Mouse (Mus musculus) adipocyte (in vitro differentiated cells): ENCODE data around the gene Acot1.
"Not testable (repeated sequence)": the region's sequence is repeated elsewhere in the genome, so short reads cannot be mapped to it uniquely, and the experiment has no call there.

Source experiments
- DNase-seq: peaks from one replicate; pipeline ENCODE4 v3.0.0-alpha.2; 2016; ENCODE audit warnings: low spot score

Gene Acot1

DNA sequence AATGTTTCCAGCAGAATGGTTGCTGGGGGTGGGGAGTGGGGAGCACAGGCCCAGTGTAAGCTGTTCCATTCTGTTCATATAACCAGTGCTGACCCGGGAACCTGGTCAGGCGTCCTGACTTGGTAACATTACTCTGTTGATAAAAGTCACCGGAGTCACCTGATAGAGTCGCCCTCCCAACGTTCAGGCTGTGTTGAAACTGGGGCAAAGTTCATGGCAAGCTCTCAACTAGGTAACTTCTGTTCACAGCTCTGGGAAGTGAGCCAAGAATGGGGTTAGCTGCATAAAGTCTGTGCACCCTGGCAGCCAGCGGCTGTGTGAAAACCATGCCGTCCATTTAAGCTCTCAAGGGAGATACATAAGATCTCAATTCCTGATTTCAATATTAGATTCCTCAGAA lies 11.2 kb downstream of the Acot1 start:
- peak; percentile 81 for DNase-seq

DNA sequence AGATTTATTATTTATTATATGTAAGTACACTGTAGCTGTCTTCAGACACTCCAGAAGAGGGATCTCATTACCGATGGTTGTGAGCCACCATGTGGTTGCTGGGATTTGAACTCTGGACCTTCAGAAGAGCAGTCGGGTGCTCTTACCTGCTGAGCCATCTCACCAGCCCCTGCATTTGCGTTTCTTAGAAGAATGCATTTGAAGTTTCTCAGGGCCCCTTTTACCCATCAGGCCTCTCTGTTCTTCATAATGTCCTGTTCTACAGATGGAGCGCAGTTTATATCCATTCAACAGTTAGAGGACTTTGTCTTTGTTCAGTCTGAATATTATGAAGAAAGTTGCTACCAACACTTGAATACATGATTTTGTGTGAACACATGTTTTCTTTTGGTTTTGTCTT lies 13.0 kb downstream of the Acot1 start:
- not testable (repeated sequence) for DNase-seq

DNA sequence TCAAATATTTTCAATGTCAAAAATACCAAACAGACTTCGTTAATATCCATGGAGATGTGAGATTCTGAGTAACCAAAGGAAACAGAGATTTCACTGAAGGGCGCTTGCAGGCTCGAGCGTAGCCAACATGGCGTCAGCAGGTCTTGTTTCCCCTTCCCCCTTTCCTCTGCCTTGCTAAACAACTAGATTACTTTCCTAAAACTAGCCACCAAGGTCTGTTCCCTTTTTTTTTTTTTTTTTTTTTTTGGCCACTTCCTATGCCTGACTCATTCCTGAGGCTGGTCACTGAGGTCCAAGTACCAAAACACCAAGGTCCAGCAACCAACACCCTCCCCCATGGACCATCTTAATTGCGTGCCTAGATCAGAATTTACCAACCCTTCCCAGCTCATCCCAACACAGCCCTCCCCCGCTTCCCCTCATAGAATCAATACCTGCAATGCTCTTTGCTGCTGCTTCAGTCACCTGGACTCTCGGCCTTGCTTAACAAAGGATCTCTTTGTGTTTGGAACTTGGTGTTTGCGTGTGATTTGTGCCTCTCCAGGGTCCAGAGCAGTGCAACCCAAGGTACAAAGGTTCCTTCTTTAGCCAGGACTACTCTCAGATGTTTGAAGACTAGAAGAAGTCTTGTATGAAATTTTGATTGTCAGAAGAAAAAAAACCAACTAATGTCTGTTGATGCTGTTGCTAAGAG lies 13.9 kb downstream of the Acot1 start:
- no peak for DNase-seq

DNA sequence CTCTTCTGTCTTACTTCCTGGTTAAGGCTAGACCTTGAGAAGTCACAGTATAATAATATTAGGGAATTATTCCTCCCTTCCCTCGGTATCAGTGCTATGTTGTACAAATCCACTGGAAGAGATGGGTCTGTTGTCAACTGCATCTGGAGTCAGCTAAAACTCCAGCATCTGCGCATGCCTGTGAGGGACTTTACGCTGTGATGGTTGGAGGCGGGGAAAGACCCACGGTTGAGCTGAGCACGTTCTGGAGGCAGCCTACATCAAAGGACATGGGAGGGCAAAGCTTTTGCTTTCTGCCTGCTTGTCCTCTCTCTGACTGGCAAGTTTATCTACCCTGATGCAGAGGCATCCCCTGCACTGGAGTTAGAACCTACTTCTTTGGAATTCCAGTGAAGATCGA lies 16.6 kb downstream of the Acot1 start:
- DNase-seq = no peak

DNA sequence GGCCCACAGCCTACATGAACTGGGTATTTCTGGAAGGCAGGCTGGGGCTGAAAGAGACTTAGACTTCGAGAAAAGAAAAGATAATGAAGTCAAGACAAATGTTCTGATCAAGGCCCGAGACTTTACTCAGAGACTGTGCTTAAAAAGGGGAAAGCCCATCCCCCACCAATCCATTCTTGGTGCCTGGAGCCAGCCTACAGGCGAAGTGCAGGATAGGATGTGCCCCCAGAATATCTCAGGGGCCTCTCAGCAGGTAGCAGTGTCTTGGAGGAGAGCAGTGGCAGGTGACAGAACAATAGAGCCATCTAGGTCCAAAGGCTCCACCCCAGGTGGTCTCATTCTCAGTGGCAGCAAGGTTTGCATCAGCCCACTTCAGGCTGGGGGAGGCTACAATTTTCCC lies 19.0 kb downstream of the Acot1 start:
- not testable (repeated sequence) for DNase-seq

DNA sequence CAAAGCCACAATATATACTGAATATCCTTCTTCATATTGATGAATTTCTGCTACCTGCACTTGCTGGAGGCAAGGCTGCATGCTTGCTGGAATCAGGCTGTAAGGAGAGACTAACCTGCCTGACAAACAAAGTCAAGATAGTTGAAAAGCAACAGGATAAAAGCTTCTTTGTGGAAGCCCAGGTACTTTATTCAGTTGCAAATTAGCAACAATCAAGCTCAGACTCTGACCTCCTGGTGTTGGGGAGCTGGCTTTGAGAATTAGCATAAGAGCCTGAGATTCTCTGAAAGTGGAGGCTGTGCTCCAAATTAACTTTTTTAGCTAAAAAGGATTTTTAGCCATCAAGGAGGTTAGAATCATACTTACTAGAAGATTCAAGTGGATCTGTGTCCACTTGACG lies 19.8 kb downstream of the Acot1 start:
- not testable (repeated sequence) for DNase-seq

DNA sequence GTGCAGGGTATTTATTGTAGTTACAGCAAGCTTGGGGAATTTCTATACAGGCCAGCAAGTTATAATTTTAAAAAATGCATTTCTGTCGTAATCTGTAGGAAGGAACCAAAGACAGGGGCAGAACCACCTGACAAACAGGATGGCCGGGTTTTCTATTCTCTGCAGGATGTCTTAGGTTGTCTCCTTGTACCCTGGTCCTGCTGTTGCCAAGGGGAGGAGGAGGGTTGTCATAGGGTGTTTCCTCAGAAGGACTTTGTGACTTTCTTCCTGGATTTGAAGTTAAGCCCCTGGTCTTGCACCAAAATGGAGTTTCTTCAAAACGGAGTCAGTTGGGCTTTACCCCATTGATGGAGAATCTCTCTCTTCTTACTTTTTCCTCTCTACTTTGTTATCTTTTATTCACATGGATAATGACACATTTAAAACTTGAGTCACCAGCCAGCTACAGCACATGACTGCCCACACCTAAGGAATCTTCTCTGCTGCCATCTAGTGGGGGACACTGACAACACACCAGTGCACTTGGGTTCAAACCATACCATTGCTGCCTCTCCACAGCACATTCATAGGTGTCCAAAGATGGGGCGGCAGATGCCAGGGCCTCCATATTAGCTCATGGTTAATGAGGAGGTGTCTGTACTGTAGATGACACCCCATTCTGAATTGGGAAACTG lies 21.5 kb downstream of the Acot1 start:
- DNase-seq = peak; percentile 85

DNA sequence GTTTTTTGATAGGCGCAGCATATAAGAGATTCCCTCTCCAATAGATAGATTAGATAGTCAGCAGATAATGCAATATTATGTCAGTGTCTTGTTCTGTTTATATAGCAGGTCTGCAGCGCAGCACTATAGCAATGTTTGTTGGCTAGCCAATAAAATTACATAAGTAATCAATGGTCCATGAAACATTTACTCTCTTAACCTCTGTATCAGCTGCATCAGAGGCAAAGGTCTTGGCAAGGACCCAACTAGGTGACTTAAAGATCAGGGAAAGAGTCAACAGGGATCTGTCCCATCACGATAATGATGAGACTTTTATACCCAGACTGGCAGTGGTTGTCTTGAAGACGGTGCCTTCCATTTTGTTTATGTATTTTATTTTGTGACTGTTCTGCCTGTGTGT lies 23.6 kb downstream of the Acot1 start:
- DNase-seq = no peak

DNA sequence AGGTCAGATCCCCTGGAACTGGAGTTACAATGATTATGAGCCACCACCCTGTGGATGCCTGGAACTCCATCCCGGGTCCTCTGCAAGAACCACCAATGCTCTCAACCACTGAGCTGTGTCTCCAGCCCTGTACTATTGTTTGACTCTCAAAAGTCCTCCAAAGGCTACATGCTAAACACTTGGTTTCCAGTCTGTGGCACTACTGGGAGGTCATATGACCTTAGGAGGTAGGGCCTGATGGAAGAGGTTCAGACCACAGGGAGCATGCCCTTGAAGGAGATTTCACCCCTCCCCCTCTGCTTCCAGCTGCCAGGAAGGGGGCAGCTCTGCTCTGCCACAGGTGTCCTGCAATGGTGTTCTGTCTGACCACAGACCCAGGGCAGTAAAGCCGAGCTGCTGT lies 24.0 kb downstream of the Acot1 start:
- DNase-seq = not testable (repeated sequence)

DNA sequence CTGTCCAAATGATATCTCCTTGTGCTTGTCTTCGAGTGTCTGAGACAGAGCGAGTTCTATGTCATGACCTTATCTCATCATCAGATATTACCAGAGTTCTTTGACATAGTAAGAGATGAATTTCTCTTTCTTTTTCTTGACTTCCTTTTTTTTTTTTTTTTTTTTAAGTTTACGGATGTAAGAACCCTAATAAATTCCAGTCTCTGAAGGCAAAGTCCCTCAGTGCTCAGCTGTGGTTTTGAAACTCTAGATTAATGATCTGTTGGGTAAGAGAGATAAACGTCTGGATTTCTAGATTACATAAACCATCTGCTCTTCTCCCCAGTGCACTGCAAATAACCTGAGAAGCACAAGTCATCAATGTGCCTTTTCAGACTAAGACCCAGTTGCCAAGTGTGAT lies 24.8 kb downstream of the Acot1 start:
- peak; percentile 28 for DNase-seq

DNA sequence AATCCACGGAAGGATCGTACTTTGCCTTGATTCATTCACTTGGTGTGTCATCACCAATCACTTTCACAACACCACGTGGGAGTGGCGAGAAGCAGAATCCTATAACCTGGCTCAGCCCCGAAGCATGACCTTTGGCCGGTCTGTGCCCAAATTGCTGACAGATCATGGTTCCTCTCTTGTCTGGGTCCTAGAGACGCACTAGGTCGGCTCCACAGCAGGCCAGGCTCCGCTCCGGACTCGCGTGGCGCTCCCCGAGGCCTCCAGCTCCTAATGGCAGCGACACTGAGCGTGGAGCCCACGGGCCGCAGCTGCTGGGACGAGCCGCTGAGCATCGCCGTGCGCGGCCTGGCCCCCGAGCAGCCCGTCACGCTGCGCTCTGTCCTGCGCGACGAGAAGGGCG lies 29.0 kb downstream of the Acot1 start, which contains the start of gene Acot4:
TSS of gene Acot4 (plus strand) at position 139 of the 400 bp plus-strand sequence.
- DNase-seq = not testable (repeated sequence)

DNA sequence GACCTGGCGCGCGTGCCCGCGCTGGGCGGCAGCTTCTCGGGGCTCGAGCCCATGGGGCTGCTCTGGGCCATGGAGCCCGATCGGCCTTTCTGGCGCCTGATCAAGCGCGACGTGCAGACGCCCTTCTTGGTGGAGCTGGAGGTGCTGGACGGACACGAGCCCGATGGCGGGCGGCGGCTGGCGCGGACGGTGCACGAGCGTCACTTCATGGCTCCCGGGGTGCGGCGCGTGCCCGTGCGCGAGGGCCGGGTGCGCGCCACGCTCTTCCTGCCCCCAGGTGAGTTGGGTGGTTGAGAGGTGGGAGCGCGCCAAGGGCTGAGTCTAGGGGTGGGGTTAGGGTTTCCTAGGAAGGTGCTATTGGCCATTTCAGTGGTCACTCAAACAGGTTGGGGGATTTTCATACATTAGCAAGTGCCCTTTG lies 29.4 kb downstream of the Acot1 start, which contains the start of gene Gm49366:
TSS of gene Gm49366 (plus strand) at position 245 of the 421 bp plus-strand sequence.
- DNase-seq = not testable (repeated sequence)

DNA sequence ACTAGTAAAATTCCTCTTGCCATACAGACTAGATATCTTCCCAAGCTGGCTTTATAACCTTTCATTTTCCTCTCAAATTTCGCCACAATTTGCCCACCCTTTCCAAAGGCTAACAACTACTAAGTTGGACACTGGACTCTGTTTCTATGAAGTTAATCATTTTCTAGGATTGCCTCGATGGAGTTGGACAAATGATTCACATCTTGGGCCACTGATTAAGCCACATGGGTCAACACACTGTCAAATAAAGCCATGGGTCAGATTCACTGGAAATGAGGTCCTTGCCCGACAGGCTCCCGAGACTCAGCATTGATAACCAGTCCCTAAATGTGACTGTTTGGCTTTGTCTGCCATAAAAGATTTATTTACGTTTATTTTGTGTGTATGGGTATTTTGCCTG lies 33.0 kb downstream of the Acot1 start:
- DNase-seq = no peak

DNA sequence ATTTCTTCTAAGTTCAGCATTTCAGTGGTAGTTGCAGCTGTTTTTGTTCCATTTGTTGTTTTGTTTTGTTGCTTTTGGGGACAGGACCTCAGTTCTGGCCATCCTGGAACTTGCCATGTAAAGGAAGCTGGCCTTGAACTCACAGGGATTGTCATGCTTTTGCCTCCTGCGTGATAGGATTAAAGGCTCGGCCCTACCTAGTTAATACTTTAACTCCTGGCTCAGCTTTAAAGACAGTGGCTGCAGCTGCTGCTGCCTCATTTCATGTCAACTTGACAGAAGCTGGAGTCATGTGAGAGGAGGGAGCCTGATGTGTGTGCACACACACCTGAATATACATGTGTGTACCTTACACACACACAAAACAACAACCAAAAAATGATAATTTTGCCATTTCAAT lies 34.8 kb downstream of the Acot1 start:
- no peak for DNase-seq

DNA sequence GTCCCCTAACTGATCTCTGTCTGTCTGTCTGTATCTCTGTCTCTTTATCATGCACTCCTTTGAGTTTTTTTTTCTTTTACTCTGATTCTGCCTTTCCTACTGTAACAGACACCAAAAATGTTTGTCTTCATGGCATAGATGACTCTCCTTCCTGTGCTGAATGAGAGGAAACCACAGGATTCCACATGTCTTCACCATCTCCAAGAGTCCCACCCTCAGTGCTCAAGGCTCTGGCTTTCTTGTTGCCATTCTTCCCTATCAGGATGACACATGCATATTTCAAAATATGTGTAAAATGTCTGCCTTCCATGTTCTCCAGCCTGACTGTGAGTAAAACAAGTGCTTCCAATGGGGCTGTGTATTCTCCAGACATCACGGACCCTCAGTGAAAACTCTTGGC lies 37.6 kb downstream of the Acot1 start:
- DNase-seq = no peak

DNA sequence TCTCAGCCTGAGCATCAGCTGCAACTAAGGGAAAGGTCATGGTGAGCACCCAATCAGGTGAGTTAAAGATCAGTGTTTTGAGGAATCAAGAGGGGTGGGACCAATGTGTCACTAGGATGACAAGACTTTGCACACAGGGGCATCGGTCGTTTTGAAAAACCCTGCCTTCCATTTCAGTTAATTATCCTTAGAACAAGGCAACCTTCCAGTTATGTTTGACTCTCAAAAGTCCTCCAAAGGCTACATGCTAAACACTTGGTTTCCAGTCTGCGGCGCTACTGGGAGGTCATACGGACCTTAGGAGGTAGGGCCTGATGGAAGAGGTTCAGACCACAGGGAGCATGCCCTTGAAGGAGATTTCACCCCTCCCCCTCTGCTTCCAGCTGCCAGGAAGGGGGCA lies 41.5 kb downstream of the Acot1 start:
- not testable (repeated sequence) for DNase-seq

DNA sequence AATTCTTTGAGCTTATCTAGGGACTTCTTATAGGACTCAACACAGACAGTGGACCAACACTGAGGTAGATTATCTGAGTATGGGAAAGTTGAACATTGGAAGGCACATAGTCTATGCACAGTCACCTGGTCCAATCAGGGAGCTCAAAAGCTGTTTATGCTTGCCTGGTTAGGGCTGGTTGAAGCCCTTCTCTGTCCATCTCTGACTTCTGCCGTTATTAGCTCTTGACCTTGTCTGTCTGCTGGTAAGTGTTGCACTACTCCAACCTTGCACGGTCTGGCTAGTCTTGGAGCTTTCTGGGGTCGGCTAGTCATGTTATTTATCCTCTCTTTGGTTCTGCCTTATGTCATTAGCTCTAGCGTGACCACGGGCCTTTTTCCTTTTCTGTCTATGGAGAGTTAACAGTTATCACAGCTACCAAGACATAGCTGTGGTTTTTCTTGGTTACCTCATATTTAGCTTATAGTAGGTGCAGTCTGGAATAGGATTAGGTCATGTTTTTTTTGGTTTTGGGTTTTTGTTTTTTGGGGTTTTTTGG lies 42.7 kb downstream of the Acot1 start, which contains the start of gene Acot3:
TSS of gene Acot3 (plus strand) at position 208 of the 538 bp plus-strand sequence.
- no peak for DNase-seq

DNA sequence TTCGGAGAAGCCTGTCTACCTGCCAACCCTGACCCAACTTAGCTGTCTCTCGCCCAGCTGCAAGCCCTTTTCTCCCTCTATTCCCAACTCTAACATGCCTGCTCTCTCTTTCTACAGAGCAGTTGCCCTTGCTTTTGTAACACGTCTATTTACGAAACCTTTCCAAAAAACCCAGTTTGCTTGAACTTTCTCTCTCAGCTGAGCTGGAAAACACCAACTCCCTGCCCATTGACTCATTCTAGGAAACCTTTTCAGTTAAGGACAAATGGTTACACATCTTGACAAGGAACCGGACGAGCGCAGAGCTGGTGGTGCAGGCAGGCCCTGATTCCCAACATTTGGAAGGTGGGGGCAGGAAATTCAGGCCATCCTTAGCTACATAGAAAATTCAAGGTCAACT lies 43.3 kb downstream of the Acot1 start:
- peak; percentile 56 for DNase-seq

DNA sequence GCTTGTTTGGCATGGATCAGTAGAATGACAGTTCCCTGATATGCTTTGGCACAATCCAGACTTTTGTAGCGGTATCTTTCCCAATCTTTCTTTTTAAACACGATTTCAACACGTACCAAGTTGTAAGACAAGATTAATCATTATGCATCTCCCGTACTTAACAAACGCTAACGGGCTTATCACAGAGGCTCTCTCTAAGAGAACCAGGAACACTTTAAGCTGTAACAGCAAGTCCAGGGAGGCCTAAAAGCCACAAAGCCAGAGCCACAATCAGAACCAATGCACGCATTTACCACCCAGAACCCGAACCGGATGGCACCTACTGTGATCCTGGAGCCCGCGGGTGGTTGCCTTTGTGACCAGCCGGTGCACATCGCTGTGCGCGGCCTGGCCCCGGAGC lies 43.9 kb downstream of the Acot1 start:
- DNase-seq = no peak

DNA sequence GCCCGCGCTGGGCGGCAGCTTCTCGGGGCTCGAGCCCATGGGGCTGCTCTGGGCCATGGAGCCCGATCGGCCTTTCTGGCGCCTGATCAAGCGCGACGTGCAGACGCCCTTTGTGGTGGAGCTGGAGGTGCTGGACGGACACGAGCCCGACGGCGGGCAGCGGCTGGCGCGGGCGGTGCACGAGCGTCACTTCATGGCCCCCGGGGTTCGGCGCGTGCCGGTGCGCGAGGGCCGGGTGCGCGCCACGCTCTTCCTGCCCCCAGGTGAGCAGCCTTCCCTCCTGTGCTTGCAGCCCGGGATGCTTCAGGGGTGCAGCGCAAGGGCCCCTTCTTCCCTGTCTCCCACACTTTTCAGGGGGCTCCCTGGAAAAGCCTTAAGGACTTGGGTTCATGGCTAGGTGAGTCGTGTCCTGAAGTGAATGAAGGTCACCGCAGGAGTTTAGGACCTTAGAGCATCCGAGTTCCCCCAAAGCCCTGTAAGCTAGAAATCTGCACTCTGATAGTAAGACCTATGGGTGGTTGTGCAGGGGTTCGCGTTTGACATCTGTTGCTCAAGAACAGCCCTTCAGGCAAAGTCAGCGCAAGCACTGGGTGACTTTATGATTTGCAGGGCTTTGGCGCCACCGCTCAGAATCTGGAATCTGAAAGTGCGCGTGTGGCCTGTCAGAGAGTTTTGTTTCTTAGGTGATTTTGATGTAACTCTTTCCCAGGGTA lies 44.5 kb downstream of the Acot1 start:
- DNase-seq = no peak

DNA sequence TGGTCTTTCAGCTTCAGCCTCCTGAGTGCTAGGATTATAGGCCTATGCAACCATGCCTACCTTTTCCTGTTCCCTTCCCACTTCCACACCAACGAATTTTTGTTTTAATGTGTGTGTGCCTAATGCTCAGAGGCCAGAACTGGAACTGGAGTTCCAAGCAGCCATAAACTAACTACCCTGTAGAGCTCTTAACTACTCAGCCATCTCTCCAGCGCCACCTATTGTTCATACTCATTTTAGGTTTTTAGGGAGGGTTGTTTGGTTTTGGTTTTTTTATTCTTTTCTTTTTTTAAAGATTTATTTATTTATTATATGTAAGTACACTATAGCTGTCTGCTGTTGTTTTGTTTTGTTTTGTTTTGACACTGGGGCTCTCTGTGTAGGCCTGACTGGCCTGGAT lies 51.7 kb downstream of the Acot1 start:
- peak; percentile 79 for DNase-seq

DNA sequence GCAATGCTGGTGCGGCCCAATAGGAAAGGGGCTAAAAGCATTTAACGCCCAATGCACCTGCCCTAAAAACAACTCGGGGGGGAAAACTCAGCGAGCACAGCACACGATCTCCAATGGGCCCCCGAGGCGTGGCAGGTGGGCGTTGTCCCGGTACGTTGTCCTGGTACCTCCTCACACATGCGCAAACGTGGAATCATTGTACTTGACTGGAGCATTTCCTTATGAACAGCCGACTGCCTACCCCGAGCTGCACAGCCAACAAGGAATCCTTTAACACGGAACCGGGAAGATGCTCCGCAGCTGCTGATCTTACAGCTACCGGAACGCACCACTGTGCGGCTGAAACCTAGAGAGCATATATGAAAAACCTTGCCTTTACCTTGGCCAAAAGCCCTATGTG lies 53.0 kb downstream of the Acot1 start:
- no peak for DNase-seq

DNA sequence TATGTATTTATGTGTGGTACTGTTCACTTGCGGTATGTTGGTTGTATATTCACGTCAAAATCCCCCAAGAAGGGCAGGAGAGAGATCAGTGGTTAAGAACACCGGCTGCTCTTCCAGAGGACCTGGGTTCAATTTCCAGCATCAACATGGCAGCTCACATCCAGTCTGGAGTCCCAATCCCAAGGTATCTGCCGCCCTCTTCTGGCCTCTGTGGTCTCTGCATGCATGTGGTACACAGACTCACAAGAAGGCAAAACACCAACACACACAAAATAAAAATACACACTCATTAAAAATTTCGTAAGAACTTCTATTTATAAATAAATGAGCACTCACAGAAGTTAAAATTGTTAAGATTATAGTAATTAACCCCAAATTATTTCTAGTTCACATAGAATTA lies 53.9 kb downstream of the Acot1 start:
- peak; percentile 15 for DNase-seq
